Mouse (Mus musculus): Measurements from ENCODE around the gene Kcnh4.

Kcnh4 gene

GRCm38 (mm10) chr11:100710977-100711376, 48.8 kb downstream of the Kcnh4 start:
- DNase-seq (ENCODE audit: low read depth, low spot score): no peak

GRCm38 (mm10) chr11:100710528-100710927, 49.2 kb downstream of the Kcnh4 start:
- no peak for DNase-seq (ENCODE audit: low read depth, low spot score)

GRCm38 (mm10) chr11:100709201-100709810, 50.4 kb downstream of the Kcnh4 start:
- no peak for DNase-seq (ENCODE audit: low read depth, low spot score)

DNA sequence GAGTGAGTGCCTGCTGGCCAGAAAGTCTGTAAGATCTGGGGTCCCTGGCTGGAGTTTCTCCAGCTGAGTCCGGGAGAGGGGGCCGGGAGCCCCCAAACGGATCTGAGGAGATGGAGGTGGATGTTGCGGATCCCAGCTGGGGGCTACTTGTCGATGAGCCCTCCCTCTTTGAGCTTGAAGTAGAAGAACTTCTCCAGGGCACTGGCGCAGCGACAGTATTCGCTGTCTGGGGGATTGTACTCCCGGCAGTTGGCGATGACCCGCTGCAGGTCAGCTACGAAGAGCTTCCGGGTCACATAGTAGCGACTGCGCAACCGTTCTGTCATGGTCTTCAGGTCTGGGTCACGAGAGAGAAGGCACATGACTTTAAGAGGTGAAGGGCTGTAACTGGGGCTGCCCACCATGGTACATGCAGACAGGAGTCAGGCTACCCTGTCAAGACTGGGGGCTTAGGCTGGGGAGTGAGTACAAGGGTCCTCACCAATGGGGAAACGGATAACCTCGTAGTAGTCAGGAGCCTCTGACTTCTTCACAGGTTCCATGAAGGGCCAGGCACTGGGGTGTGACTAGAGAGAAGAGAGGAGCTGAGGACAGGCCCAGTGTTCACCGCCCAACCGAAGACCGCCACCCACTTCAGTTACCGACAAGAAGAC, 54.5 kb downstream of the Kcnh4 start:
- no peak for DNase-seq (ENCODE audit: low read depth, low spot score)

DNA sequence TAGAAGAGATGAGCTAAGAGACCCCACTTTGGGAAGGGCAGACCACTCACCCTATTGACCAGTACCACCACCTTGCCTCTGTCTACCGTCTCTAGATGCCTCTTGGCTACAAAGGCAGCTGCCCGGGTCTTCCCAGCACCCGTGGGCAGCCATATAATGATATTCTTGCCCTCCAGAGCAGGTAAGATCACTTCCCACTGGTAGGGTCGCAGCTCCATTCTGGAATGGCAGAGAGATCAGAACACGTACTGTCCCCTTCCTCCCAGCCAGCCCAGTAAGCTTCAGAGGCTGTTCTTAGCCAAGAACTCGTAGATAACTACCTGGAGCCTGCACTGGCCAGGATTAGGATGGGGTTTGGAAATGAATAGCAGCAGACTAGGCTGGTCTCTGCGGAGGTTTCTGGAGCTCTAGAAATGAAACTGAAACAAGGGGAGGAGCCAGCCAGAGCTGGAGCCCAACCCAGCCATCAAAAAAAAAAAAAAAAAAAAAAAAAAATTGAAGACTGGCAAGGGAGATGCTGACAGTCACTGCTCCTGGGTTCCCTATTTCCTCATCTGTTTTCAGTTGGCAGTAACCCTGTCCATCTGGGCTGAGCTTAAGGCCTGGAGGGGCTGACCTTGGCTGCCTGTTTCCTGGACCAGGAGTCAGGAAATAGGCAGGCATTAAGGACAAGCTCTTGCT, 55.8 kb downstream of the Kcnh4 start, which contains the start of gene Dhx58:
Dhx58 (minus strand) TSS at position 421 of the 681 bp plus-strand sequence.
- DNase-seq (ENCODE audit: low read depth, low spot score): no peak

- no peak for DNase-seq (ENCODE audit: low read depth, low spot score)
Measured at GRCm38 (mm10) chr11:100703366-100703765, 56.4 kb downstream of the Kcnh4 start.

GRCm38 (mm10) chr11:100702906-100703305, 56.8 kb downstream of the Kcnh4 start:
- no peak for DNase-seq (ENCODE audit: low read depth, low spot score)

- peak; percentile 86 for DNase-seq (ENCODE audit: low read depth, low spot score)
Measured at GRCm38 (mm10) chr11:100702081-100702851, 57.5 kb downstream of the Kcnh4 start.

DNA sequence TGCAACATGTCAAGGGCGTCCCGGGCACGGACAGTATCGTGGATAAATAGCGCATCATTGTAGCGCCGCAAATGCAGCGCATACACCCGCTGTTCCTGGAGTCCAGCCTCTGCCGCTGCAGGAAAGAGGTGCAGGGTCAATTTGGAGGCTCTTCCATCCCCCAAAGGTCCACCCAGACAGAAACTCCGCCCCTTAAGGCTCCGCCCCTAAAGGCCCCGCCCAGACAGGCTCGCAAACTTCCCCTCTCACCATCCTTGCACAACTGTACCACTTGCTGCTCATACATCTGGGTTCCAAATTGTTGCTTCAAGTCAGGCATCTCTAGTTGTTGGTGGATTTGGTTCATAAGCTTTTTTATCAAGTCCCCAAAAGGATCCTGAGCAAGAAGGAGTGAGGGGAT, 58.4 kb downstream of the Kcnh4 start:
- DNase-seq (ENCODE audit: low read depth, low spot score): no peak

GRCm38 (mm10) chr11:100700710-100701109, 59.0 kb downstream of the Kcnh4 start:
- no peak for DNase-seq (ENCODE audit: low read depth, low spot score)

- DNase-seq (ENCODE audit: low read depth, low spot score): no peak
Measured at GRCm38 (mm10) chr11:100697921-100698320, 61.8 kb downstream of the Kcnh4 start.

- DNase-seq (ENCODE audit: low read depth, low spot score): peak; percentile 80
Measured at GRCm38 (mm10) chr11:100694926-100695325, 64.8 kb downstream of the Kcnh4 start.

DNA sequence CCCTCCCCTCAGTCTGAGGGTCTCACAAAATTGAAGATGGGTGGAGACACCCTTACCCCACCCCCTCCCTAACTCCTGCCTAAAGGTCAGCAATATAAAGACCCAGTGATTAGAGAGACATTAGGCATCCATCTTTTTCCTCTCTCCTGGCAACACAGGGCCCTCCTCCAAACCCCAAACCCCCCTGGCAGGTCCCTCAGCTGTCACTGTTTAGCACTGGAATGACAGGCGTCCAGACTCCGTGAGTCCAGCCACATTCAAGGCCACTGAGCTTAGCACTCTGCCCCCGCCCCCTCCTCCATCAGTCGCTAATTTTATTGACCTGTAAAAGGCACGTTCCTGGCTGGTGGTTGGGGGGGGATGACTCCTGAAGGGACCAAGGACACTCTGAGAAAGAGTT, 66.6 kb downstream of the Kcnh4 start:
- DNase-seq (ENCODE audit: low read depth, low spot score): no peak

DNA sequence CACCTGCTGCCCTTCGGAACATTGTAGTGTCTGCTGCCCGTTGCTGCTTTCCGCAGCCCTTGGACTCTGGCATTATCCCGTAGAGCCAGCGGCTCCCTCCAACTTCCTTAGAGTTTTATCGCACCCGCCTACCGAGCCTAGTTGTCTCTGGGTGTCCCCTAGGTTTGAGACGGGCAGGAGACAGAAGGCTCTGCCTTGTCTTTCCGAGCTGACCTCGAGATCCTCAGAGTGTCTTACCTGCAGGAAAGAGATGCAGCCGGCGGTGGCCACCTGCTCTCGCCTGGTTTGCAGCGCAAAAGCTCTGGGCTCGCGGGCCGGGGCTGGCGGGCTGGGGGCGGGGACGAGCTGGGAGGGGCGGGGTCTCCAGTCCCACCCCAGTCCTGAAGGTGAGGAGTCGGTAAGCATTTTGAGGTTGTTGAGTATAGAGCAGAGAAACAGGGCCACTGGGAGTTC, 67.6 kb downstream of the Kcnh4 start, which contains the start of gene Zfp385c:
Zfp385c (minus strand) TSS at position 292 of the 453 bp plus-strand sequence.
- no peak for DNase-seq (ENCODE audit: low read depth, low spot score)

- no peak for DNase-seq (ENCODE audit: low read depth, low spot score)
Measured at GRCm38 (mm10) chr11:100690389-100690788, 69.4 kb downstream of the Kcnh4 start.
